Mouse (Mus musculus) kidney, postnatal 36 days (tissue): ENCODE results near the gene Gpr1.
A peak's percentile ranks its signal among the peaks of the same experiment; 100 is the strongest.

Source experiments
- DNase-seq, 2 experiments: peaks; one replicate each; pipeline ENCODE4 v3.0.0; 2021 to 2022; ENCODE audit warnings: mixed read lengths in 2 of 2

The Gpr1 gene

GRCm38 (mm10) chr1:63214271-63214558 lies at the start of gene Gpr1:
TSS of gene Gpr1 (minus strand) at chr1:63214543.
- DNase-seq, result no peak

DNA sequence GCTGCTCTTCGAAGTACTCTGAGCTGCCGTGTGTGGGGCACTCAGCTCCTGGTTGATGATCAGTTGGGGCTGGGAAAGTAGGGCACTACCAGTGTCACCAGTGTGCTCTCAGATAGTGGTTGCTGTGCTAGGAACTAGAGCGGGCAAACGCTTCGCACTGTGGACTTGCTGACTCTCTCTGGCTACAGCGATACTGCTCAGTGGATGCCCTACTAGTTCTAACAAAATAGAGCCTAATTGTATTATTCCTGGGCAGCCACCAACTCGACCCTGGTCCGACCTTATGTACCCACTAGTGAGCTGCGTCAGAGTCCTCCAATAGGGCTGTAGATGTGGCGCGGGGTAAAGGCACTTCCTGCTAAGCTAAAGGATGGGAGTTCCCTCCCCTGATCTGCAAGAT lies 49.3 kb upstream of the Gpr1 start:
- DNase-seq, result no peak

DNA sequence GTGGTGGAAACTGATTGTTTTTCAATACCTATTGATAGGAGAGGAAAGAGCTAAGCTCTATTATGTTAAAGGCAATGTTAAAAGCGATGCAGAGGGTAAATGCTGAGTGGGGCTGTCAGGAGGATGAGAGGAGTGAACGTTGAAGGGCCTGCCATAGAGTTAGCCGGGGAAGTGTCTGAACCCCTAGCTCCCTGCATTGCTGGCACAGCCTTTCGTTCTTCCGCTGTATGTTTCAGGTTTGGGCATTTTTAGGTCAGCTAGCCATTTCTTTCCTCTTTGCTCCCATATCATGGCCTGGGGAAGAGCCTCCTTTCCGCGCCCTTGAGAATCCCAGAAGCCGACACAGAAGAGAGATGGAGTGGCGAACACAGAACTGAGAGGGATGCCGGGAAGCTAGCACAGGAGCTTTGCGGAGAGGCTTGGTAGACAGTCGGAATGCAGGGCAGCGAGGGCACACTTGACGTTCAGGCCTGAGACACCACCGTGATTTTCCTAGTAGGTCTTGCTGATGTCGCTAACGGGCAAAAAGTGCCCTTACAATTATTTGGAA lies 46.8 kb upstream of the Gpr1 start:
- DNase-seq, result no peak

DNA sequence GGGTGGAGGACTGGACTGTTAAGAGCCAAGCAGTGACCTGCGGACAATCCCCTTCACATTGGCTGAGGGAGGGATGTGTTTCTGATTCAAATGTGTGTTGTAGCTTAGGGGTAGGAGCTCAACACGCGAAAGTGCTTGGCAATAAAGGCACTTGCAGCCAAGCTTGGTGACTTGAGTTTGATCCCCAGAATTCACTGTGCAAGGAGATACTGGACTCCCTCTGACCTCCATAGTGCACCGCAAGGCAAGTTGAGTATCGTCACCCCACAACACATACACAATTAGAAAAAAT lies 46.3 kb upstream of the Gpr1 start:
- DNase-seq, result no peak

GRCm38 (mm10) chr1:63259916-63260741 lies 45.8 kb upstream of the Gpr1 start:
- DNase-seq, result no peak

DNA sequence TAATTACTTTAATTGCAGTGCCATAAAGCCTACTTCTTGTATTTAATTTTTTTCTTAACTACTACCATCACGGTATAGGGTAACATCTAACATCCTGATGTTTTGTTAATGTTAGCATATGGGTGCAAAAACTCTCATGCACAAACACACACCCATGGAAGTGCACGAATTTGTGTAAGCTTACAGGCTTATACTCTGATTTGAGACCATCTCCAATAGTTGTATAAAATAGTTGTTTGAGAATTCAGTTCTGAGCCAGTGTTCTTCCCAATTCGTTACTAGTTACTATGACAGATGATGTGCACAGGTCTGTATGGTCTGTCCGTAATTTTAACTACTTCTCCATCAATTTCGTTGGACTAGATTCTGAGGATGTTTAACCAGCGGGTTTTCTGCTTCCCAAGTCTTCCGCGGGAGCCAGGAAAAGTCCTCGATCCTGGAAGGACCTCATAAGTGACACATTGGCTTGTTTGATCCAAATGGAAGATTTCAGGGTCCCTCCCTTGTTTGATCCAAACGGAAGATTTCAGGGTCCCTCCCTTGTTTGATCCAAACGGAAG lies 45.0 kb upstream of the Gpr1 start:
- no peak for DNase-seq

GRCm38 (mm10) chr1:63258501-63258900 lies 44.2 kb upstream of the Gpr1 start:
- no peak for DNase-seq

DNA sequence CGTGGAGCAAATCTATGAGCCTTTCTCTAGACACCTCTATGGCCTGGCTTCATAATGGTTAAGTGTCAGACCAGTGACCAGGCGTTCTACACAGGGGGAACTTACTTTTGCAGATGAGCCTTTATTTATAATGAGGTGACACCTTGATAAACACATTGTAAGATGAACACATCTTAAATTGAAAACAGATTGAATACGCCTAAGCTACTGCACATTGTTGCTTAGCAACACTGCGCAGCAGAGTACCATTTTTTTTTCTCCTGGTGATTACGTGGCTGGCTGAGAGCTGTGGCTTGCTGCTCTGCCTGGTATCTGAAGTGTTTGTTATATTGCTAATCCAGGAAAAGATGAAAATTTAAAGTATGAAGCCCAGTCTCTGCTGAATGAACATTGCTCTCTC lies 41.7 kb upstream of the Gpr1 start:
- DNase-seq, result no peak

DNA sequence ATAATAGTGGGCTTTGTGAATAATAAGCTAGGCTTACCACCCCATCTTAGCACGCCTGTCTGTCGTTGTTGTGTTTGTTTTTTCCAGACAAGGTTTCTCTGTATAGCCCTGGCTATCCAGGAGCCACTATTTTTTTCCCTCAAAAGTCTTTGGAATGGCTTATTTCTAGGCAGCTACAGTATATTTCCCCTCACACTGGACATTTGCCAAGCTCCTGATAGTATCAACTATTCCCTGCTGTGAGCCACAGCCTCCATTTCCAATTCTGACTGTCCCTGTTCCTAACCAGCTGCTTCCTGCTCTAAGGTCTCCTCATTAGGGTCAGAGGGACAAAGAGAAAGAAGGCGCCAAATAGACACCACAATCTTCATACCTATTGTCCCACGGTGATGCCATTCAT lies 40.8 kb upstream of the Gpr1 start:
- DNase-seq, result no peak

DNA sequence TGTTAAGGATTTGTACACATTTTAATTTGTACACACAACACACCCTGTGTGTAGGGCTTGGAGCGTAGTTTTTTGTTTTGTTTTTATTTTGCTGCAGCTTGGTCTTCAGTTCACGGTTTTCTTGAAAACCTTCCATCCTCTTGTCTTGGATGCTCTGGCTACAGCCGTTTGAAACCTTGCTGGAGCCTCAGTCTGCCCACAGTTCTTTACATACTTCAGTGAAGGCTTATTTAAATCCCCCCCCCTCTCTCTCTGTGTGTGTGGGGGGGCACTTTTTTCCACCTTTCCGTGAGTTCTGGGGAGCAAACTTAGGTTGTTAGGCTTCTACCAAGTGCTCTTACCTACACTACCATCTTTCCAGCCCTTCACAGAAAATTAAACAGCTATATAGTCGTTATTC lies 38.9 kb upstream of the Gpr1 start:
- DNase-seq, result no peak

DNA sequence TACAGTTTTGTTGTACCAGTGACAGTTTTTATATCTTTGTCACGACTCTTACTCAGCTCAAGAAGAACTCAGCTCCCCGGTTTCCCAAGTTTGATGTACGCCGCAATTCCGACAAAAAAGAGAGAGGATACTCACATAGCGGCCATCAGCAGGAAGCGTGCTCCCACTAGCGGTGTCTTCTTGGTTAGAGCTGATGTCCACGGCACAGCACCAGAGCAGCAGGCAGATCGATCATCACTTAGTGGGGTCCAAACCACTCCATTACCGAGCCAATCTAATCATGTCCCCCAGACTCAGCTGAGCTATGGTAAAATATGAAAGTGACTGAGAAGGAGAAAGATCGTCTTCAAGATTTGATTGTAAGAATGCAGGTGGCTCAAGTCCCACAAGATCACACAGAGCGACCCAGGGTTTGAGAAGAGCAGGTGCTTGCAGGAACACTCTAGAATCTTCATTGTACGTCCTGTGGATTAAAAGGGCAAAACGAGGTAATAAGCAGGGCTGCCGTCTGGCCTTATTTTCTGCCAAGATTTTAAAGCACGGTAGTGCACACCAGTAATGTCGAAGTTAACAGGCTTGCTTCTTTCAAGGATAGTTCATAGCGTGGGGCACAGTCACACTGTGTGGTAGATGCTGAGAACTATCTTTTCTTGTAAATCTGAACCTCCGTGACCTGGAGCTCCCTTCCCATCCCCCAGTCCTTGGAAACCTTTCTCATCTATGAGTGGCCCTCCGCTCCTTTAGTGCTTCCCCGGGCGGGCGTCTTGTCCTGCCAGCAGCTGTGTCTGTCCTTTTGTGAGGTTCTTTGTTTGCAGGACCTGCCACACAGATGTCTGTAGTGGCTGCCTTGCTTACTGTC lies 38.2 kb upstream of the Gpr1 start:
- peak in 1 of 2 experiments; percentile 35 for DNase-seq

DNA sequence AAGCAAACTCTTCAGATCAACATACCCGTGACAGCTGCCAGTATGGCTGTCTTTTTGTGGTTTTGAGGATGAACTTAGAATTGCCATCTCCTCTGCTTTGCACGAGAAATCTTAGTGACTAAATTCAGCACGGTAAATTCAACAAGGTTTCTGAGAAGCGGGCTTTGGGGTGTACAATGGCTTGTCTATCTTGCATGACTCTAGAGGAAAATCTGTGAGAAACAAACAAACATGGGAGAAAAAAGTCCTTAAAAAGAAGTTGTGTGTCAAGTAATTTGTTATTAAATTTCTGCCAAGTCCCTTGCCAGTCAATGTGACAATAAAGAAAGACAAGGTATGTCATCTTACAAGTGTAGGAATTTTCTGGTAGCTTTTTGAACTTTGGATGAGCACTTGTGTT lies 34.9 kb upstream of the Gpr1 start:
- DNase-seq, result no peak

DNA sequence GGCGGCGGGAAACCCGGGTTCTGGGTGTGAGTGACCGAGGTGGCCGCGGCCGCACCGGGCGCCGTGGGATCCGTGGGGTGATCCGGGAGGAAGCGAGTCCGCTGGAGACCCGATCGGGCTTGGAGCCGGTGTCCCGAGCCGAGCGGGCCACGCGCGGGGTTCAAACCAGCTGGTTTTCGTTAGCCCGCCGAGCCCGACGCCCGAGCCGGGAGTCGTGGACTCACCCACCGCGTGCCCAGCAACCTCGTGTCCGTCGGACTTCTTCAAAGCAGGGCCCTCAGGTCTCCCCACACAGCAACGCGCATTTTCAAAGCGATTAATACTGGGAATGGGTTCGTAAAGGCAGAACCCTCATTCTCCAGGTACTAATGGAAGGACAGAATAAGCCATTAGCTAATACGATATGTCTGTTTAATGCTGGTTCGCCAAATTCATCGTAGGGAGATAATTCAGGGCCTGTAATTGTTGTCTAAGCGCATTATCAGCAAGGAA lies 34.1 kb upstream of the Gpr1 start:
- no peak for DNase-seq

DNA sequence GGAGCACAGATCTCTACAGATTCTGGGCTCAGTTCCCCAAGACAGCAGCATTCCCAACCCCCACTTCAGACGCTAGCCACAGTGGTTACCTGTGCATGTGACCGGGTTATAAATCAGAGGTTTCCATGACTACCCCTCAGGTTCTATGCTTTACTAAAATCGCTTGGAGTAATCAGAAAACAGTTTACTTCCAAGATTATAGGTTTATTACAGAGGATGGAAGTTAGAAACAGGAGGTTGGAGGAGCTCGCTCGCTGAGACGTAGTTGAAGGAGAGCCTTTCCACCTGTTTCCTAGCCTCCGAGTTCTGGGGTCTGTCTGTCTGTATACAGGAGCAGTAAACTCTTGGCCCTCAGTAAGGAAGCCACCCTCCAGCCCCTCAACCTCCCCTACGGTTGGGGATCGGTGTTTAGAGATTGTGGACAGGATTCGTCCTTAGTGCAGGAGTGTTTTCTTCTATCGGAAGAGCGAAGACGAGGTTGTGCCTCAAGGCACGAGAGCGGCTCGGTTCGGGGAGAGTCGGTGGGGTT lies 33.6 kb upstream of the Gpr1 start:
- no peak for DNase-seq

- DNase-seq, result no peak
These were observed 32.6 kb upstream of the Gpr1 start for GRCm38 (mm10) chr1:63246862-63247521.

GRCm38 (mm10) chr1:63243854-63244253 lies 29.5 kb upstream of the Gpr1 start:
- DNase-seq, result no peak

- DNase-seq, result no peak
These were observed 25.4 kb upstream of the Gpr1 start for GRCm38 (mm10) chr1:63239751-63240150.

DNA sequence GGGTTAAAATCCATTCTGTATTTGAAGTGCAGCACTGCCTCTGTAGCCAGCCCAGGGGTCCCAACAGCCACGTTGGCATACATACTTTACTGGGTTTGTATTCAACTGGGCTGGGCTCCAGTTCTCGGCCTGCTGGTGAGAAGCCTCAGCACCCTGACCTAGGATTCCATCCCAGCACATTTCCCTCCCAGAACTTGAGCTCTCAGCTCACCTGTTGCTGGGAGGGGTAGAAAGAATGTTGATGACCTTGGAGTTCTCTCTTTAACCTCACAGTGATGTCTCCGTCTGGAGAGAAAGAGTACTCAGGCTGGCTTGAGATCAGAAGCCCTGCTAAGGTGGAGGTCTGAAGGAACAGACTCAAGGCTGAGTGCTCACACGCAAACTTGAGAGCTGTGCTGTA lies 25.0 kb upstream of the Gpr1 start:
- DNase-seq, result no peak

- DNase-seq, result no peak
These were observed 23.0 kb upstream of the Gpr1 start for GRCm38 (mm10) chr1:63237371-63237770.

GRCm38 (mm10) chr1:63227241-63227640 lies 12.9 kb upstream of the Gpr1 start:
- DNase-seq, result no peak

DNA sequence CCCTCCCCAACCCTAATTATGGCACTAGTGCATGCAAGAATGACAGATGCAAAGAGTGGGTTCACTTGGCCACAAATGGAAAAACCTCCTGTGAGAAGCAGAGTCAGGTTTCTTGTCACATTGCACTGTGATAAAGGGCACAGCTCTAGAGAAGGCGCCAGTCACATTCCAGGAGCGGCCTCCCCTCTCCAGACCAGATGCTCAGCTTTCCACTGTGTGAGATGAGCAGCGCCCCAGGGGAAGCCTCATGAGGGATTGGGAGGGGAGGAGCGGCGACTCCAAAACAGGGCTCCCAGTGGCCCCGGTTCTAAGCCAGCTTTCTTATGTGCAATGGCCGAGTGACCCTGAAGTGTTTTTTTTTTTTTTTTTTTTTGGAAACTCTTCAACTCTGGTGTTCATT lies 11.5 kb upstream of the Gpr1 start:
- no peak for DNase-seq

- no peak for DNase-seq
These were observed 10.7 kb upstream of the Gpr1 start for GRCm38 (mm10) chr1:63225009-63225408.

DNA sequence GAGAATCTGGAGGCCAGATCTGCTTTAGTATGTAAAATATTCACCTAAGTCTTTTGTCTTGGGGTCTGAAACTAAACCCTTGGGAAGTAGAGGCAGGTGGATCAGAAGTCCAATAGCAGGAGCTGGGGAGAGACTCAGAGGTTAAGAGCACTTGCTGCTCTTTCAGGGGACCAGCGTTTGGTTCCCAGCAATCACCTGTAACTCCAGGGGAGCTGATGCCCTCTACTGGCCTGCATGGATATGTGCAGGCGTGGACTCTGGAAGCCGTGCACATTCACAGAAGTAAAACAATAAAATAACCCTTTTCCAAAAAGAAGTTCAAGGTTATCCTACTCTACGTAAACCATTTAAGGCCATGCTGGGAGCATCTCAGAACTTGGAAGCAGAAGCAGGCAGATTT lies 4.9 kb upstream of the Gpr1 start:
- no peak for DNase-seq
